Mouse (Mus musculus) testis, postnatal 14 days (tissue): ENCODE measurements at regions not wholly inside any gene's neighbourhood (a gene's known extent, or its start where the extent isn't known, plus 50 kb on each side); places are given as distances from the start of the nearest gene placed in this dataset.
"Not testable (repeated sequence)": the region's sequence is repeated elsewhere in the genome, so short reads cannot be mapped to it uniquely, and the experiment has no call there.

Source experiments
- DNase-seq: peaks from one replicate; pipeline ENCODE4 v3.0.0; 2021; ENCODE audit warnings: low spot score

- no peak for DNase-seq
Measured at GRCm38 (mm10) chr16:76958597-76959392, 54.7 kb upstream of the Usp25 start.

- DNase-seq = no peak
Measured at GRCm38 (mm10) chr16:76957491-76957890, 56.0 kb upstream of the Usp25 start.

GRCm38 (mm10) chr16:76957090-76957489 lies 56.4 kb upstream of the Usp25 start:
- DNase-seq = no peak

GRCm38 (mm10) chr16:76950836-76951486 lies 62.5 kb upstream of the Usp25 start:
- no peak for DNase-seq

- no peak for DNase-seq
Measured at GRCm38 (mm10) chr16:76947011-76947410, 66.5 kb upstream of the Usp25 start.

GRCm38 (mm10) chr16:76938128-76938527 lies 75.4 kb upstream of the Usp25 start:
- DNase-seq = no peak

GRCm38 (mm10) chr16:76927901-76928300 lies 85.6 kb upstream of the Usp25 start:
- no peak for DNase-seq

- DNase-seq = not testable (repeated sequence)
Measured at GRCm38 (mm10) chr16:76920137-76920536, 93.4 kb upstream of the Usp25 start.

GRCm38 (mm10) chr16:76918598-76918997 lies 94.9 kb upstream of the Usp25 start:
- no peak for DNase-seq

- DNase-seq = no peak
Measured at GRCm38 (mm10) chr16:76914311-76914710, 99.2 kb upstream of the Usp25 start.

GRCm38 (mm10) chr16:76905205-76905996 lies 108.1 kb upstream of the Usp25 start:
- DNase-seq = no peak

- DNase-seq = no peak
Measured at GRCm38 (mm10) chr16:76899083-76899482, 114.4 kb upstream of the Usp25 start.

GRCm38 (mm10) chr16:76896305-76896704 lies 117.2 kb upstream of the Usp25 start:
- DNase-seq = peak; percentile 4

GRCm38 (mm10) chr16:76895781-76896180 lies 117.7 kb upstream of the Usp25 start:
- DNase-seq = no peak

GRCm38 (mm10) chr16:76878576-76878975 lies 134.9 kb upstream of the Usp25 start:
- DNase-seq = no peak

- DNase-seq = no peak
Measured at GRCm38 (mm10) chr16:76875397-76876018, 138.0 kb upstream of the Usp25 start.

- no peak for DNase-seq
Measured at GRCm38 (mm10) chr16:76866465-76866802, 147.1 kb upstream of the Usp25 start.

- DNase-seq = peak; percentile 3
Measured at GRCm38 (mm10) chr16:76865731-76866464, 147.6 kb upstream of the Usp25 start.

- no peak for DNase-seq
Measured at GRCm38 (mm10) chr16:76864392-76864791, 149.1 kb upstream of the Usp25 start.

GRCm38 (mm10) chr16:76855797-76856196 lies 157.7 kb upstream of the Usp25 start:
- DNase-seq = no peak

- DNase-seq = no peak
Measured at GRCm38 (mm10) chr16:76851396-76851795, 162.1 kb upstream of the Usp25 start.

- DNase-seq = no peak
Measured at GRCm38 (mm10) chr16:76837450-76837849, 176.1 kb upstream of the Usp25 start.
